Mouse (Mus musculus) stomach, postnatal 0 days (tissue): ENCODE measurements around the gene Mllt3. TPM values are rescaled to one million over a fixed set of nuclear protein-coding genes. Genes with fewer than 3 reads are reported as not detected.

ENCODE experiments used
- ATAC-seq: fragments of 200-750 bp; cut with Nextera tagmentation; 2 replicates; pipeline ENCODE4 v1.8.0; 2017; ENCODE audit not compliant: low FRiP score, low TSS enrichment
- DNase-seq: peaks from one replicate; pipeline ENCODE4 v3.0.0-alpha.2; 2016; ENCODE audit warnings: low spot score
- H3K27ac ChIP-seq: fragments of 300-500 bp; sonication (generic); replicated peaks from 2 replicates; pipeline ENCODE4 v1.5.1; 2014; ENCODE audit warnings: mild to moderate bottlenecking, control low read depth
- H3K27me3 ChIP-seq: fragments of 300-500 bp; sonication (generic); 2 replicates; pipeline ENCODE4 v1.6.1; 2014; ENCODE audit warnings: low read length; ENCODE audit not compliant: control insufficient read depth, insufficient read depth
- H3K36me3 ChIP-seq: fragments of 300-500 bp; sonication (generic); 2 replicates; pipeline ENCODE4 v1.6.1; 2014; ENCODE audit warnings: low read length, mixed read lengths; ENCODE audit not compliant: control insufficient read depth, insufficient read depth
- H3K4me1 ChIP-seq: fragments of 300-500 bp; sonication (generic); replicated peaks from 2 replicates; pipeline ENCODE4 v1.6.1; 2014; ENCODE audit warnings: antibody characterized with exemption; ENCODE audit not compliant: control insufficient read depth, insufficient read depth
- H3K4me2 ChIP-seq: fragments of 300-500 bp; sonication (generic); replicated peaks from 2 replicates; pipeline ENCODE4 v1.6.1; 2014; ENCODE audit warnings: low read depth, mild to moderate bottlenecking, control low read depth, moderate library complexity
- H3K4me3 ChIP-seq: fragments of 300-500 bp; sonication (generic); 2 replicates; pipeline ENCODE4 v1.5.1; 2014; ENCODE audit warnings: low read depth, low read length, control low read depth
- H3K9ac ChIP-seq: fragments of 300-500 bp; sonication (generic); 2 replicates; pipeline ENCODE4 v1.6.1; 2014; ENCODE audit warnings: mild to moderate bottlenecking, low read length, control low read depth, mixed read lengths
- H3K9me3 ChIP-seq: fragments of 300-500 bp; sonication (generic); 2 replicates; pipeline ENCODE4 v1.6.1; 2016; ENCODE audit warnings: low read length; ENCODE audit not compliant: control insufficient read depth
- CTCF ChIP-seq: IDR thresholded peaks from 2 replicates; pipeline ENCODE4 v1.5.1; 2016; ENCODE audit warnings: antibody characterized with exemption, low read depth, mild to moderate bottlenecking, moderate library complexity
- EP300 ChIP-seq: optimal IDR thresholded peaks from 2 replicates; pipeline ENCODE3; 2016; ENCODE audit warnings: antibody characterized with exemption
- WGBS: fragments of 180-500 bp; shearing (Covaris S2); extraction: QIAGEN DNeasy Blood & Tissue Kit; methylation state at CpG from one replicate; pipeline ENCODE4 v1.1.7; 2014; 5-methylcytosine and 5-hydroxymethylcytosine counted together
- polyA plus RNA-seq: library from polyadenylated mRNA; unstranded; fragments of >200 nt; fragmentation: Nextera tagmentation; extraction: Ambion mirVana; gene quantifications from 2 replicates; pipeline ENCODE4 v1.2.1, GENCODE M21; 2015

The Mllt3 gene
- polyA plus RNA-seq, result 82.5 and 82.9 TPM in 2 replicates

GRCm38 (mm10) chr4:88033216-88033653, at the start of gene Mllt3:
Gene Mllt3 (minus strand): TSS chr4:88033364.
- peak; percentile 93 for ATAC-seq
- 1% methylated on average over 32 of the region's 37 CpGs for WGBS
- no peaks in the 10 kb centered on the region for H3K27me3 ChIP-seq

GRCm38 (mm10) chr4:88082381-88082780, 49.2 kb upstream of the Mllt3 start:
- Histone ChIP-seq H3K36me3 (no peaks in the 10 kb centered on the region), H3K9me3 (no peaks in the 10 kb centered on the region), H3K27ac (no peak overlapping the region), H3K4me1 (no peaks in the 10 kb centered on the region), H3K4me2 (no peak overlapping the region), H3K27me3 (no peaks in the 10 kb centered on the region), H3K4me3 (no peak overlapping the region), H3K9ac (no peak overlapping the region)
- DNase-seq (no peak), ATAC-seq (no peak)
- WGBS, result 66% methylated on average over 4 of the region's 4 CpGs
- TF ChIP-seq CTCF (no peak), EP300 (no peak)

More at GRCm38 (mm10) chr4:88033216-88033653, at the start of gene Mllt3:
- peak; percentile 98 for DNase-seq
- Histone ChIP-seq H3K36me3 (0 out of 2 replicates have a peak, but pooled peaks cover 2% of the 10 kb centered on the region), H3K9ac (peak within 1 kb of the TSS; percentile 80), H3K4me3 (peak within 1 kb of the TSS; percentile 80), H3K4me1 (0 out of 2 replicates have a peak, but pooled peaks cover 2% of the 10 kb centered on the region), H3K9me3 (no peaks in the 10 kb centered on the region), H3K27ac (peak within 1 kb of the TSS; percentile 94), H3K4me2 (peak within 1 kb of the TSS; percentile 97)
- TF ChIP-seq CTCF (peak; percentile 43), EP300 (no peak)

- 94% methylated on average over 3 of the region's 3 CpGs for WGBS
- Histone ChIP-seq H3K27me3 (no peaks in the 10 kb centered on the region), H3K4me2 (no peak overlapping the region), H3K9me3 (no peaks in the 10 kb centered on the region), H3K9ac (no peak overlapping the region), H3K4me3 (no peak overlapping the region), H3K36me3 (no peaks in the 10 kb centered on the region), H3K4me1 (no peaks in the 10 kb centered on the region), H3K27ac (no peak overlapping the region)
- ATAC-seq (no peak), DNase-seq (no peak)
- TF ChIP-seq CTCF, result no peak
- TF ChIP-seq EP300, result no peak
Measured at GRCm38 (mm10) chr4:88081885-88082284, 48.7 kb upstream of the Mllt3 start.

GRCm38 (mm10) chr4:88081417-88081816, 48.3 kb upstream of the Mllt3 start:
- Histone ChIP-seq H3K36me3 (no peaks in the 10 kb centered on the region), H3K27me3 (no peaks in the 10 kb centered on the region), H3K4me2 (no peak overlapping the region), H3K9ac (no peak overlapping the region), H3K4me3 (no peak overlapping the region), H3K27ac (no peak overlapping the region), H3K4me1 (no peaks in the 10 kb centered on the region), H3K9me3 (no peaks in the 10 kb centered on the region)
- WGBS, result 72% methylated on average over 5 of the region's 5 CpGs
- DNase-seq (no peak), ATAC-seq (no peak)
- TF ChIP-seq EP300 (no peak), CTCF (no peak)

- Histone ChIP-seq H3K27me3 (no peaks in the 10 kb centered on the region), H3K36me3 (no peaks in the 10 kb centered on the region), H3K4me3 (no peak overlapping the region), H3K9ac (no peak overlapping the region), H3K4me2 (no peak overlapping the region), H3K9me3 (no peaks in the 10 kb centered on the region), H3K4me1 (no peaks in the 10 kb centered on the region), H3K27ac (no peak overlapping the region)
- ATAC-seq, result no peak
- 56% methylated on average over 3 of the region's 3 CpGs for WGBS
- DNase-seq, result no peak
- TF ChIP-seq EP300, result no peak
- TF ChIP-seq CTCF, result no peak
Measured at GRCm38 (mm10) chr4:88078983-88079382, 45.8 kb upstream of the Mllt3 start.

GRCm38 (mm10) chr4:88075388-88075787, 42.2 kb upstream of the Mllt3 start:
- ATAC-seq (no peak), DNase-seq (no peak)
- no peaks in the 10 kb centered on the region for H3K36me3 ChIP-seq
- H3K4me1 ChIP-seq, result no peaks in the 10 kb centered on the region
- no peak overlapping the region for H3K27ac ChIP-seq
- H3K4me2 ChIP-seq, result no peak overlapping the region
- no peaks in the 10 kb centered on the region for H3K9me3 ChIP-seq
- WGBS, result 62% methylated on average over 2 of the region's 2 CpGs
- H3K9ac ChIP-seq, result no peak overlapping the region
- no peaks in the 10 kb centered on the region for H3K27me3 ChIP-seq
- H3K4me3 ChIP-seq, result no peak overlapping the region
- no peak for TF ChIP-seq EP300
- no peak for TF ChIP-seq CTCF
